Mouse (Mus musculus) T-helper 2 cell (primary cell): ENCODE results near the gene Rnf4.

Experiments used
- in situ Hi-C: fragments of 300-600 bp; cut with MboI, MseI; formaldehyde crosslinking; loops from one replicate; pipeline ENCODE4 v1.15.1; 2025; ENCODE audit warnings: high pct_unique_total_duplicates

Gene Rnf4

DNA sequence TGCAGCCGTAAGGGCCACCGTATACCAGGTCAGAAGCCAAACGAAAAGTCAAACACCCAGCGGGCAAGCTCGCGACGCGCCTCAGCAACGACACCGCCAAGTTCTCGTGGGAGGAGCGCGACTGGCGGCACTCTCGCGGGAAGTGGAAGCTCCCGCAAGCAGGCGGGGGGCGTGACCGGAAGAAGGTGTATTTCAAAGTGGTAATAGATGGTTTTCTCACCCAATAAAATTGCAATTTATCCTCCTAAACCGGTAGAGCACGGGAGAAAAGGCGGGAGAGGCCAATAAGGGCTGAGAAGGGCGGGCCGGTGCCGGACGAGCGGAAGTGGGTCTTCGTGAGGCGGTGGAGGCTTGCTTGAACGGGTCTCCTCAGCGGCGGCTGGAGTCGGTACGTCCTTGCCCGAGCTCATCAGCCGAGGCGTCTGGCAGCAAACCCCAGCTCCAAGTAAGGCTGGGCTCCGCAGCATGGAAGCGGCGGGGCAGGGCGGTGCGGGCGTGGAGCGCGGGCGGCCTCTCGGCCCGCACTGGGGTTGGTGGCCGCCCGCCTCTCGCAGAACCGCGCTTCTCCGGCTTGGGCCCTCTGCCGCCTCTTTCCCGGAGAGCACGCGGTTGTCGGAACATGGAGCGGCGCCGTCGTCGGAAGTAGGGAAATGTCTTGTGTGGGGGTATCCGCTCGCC lies at the start of gene Rnf4:
Gene Rnf4 (plus strand): TSS at position 193 of the 678 bp plus-strand sequence.
- in situ Hi-C loops = no loop called here

DNA sequence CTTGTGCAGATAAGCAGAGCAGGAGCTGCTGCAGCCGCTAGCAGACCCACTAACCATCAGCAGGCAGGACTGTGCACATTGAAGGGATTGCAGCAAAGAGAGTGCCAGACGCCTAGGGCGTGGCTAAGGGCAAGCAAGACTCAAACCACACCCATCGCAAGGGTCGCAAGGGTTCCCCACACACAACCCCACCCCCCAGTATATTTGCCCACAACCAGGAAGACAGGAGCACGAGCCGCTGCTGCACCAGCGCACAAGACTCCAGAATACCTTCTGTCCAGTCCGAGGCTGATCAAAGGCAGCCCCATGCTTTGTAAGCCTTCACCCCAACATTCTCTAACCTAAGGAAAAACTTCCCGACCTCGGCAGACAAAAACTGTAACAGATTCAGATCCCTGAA lies 49.6 kb upstream of the Rnf4 start:
- in situ Hi-C loops = no loop called here

DNA sequence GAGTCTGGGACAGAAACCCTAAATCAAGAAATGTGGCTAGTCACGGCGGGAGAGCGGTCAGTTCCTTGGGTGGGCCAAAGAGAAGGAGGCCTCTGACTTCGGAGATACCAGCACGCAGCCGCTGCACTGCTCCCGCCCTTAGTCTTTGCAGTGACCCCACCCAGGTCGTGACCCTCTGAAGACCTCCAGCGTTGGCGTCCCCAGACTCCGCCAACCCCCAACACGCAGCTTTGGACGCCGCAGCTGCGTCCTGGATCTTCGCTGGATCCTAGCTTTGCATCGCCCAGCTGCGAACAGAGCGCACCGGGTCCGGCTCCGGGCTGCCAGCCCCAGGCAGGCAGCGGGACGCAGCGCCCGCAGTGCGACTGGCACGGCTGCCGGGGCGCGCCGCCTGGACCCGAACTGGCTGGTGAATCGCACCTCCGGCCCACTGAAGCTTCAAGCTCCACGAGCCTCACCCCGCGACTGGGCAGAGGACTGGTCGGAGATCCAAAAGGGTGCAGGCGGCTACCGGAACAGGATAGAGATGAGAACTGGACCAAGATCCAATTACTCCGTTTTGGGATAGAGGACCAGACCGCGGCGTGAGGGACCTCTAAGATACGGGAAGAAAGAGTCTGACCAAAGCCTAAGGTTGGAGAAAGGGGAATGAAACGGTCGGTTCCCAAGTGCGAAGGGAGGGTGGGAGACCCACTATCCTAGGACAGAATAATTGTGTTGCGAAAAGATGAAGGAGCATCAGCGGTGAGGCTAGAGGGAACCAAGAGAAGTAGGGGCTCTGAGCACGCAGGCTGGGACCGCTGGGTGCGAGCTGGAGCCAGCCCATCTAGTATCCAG lies 48.9 kb upstream of the Rnf4 start:
- in situ Hi-C loops = no loop called here

DNA sequence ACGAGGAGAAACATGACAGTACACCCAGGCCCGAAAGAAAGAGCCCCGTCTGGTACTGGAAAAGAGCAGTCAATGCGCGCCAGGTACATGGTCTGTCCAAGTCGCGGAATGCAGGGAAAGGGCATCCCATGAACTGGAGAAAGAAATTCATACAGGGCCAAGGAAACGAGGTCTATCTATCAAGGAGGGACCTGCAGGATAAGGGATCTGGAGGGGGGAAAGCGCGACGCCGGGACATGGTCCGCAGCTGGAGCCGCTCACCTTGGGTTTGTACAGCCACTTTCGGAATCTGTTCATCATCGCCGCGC lies 48.3 kb upstream of the Rnf4 start:
- in situ Hi-C loops = no loop called here

DNA sequence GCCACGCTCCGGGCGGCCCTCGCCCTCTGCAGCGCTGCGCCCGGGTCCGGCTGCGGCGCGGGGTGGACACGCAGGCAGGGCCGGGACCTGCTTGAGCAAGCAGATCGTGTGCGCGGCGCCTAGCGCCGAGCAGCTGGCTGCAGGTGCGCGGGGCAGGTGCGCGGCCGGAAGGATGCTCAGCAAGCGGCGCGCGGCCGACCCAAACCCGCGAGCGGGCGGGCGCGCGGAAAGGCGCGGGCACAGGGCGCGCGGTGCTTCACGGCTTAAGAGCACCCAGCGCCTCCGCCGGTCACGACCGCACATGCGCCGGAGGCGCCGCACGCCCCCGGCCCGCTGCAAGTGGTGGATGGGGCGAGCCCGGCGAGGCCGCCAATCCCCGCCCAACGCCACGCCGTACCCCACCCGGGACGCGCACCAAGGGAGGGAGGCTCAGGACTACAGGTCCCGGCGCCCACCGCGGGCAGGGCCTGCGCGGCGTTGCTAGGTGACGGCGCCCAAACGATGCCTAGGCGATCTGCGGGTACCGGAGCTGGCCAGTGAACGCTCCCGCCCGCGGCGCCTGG lies 47.9 kb upstream of the Rnf4 start, which contains the start of the genes Zfyve28 and Cfap99:
Gene Zfyve28 (minus strand): TSS at position 296 of the 563 bp plus-strand sequence.
Gene Cfap99 (plus strand): TSS at position 447 of the 563 bp plus-strand sequence.
- in situ Hi-C loops = no loop called here

DNA sequence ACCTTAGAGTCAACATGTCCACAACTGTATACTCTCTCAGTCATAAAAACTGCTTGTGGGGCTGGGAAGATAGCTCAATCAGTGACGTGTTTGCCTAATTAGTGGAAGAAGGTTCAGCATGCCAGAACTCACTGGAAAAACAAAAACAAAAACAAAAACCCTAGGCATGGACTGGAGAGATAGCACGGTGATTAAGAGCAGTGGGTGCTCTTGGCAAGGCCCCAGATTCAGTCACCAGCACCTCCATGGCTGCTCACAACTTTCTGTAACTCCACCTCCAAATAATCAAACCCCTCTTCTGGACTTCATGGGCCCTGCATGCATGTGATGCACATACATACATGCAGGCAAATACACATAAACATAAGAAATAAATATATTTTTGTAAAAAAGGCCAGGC lies 46.8 kb upstream of the Rnf4 start:
- in situ Hi-C loops = no loop called here

DNA sequence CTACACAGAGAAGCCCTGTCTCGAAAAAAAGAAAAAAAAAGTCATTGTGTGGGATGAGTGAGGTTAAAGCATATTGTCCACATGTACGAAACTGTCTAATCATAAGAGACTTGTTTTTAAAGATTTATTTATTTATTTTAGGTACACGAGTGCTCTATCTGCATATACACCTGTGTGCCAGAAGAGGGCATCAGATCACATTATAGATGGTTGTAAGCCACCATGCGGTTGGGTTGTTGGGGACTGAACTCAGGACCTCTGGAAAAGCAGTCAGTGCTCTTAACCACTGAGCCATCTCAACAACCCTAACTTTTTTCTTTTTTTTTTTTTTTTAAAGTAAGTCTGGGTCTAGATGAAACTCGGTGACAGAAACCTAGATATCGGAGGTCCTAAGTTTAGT lies 42.7 kb upstream of the Rnf4 start:
- in situ Hi-C loops = loop anchor here (5.0 kb wide), 1 partner anchor 176 kb away; no protein-coding TSS in a partner anchor

DNA sequence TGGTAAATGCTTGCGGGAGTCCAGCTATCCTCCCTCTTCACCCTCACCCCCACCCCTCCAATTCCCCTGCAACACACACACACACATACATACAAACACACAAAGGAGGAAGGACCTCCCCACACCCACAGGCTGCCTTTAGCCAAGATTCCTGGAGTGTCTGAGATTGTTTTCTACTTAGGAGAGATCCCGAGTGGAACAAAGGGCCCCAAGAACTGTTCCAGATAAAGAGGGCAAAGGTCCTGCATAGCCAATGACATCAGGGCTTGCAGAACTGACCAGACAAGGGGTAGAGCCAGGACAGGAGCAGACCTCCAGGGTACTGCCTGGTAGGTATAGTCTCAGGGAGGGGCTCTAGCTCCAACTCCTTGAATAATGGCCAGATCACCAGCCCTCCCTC lies 41.4 kb upstream of the Rnf4 start:
- in situ Hi-C loops = loop anchor here (5.0 kb wide), 1 partner anchor 177 kb away; no protein-coding TSS in a partner anchor

DNA sequence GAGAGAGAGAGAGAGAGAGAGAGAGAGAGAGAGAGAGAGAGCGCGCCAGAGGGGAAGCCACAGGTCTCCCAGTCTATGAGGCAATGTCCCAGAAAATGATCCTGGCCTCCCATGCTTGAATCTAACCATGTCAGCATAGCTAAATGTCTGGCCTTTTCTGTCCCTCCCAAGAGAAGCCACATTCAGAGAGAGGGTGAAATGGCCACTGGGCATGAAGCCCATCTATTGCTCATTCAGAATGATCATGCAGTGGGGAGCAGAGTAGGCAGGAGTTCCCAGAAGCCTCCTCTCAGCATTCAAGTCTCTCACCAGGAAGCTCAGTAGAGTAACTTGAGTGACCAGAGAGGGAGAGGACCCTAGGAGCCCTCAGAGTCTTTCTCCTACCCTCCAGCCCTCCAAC lies 40.9 kb upstream of the Rnf4 start:
- in situ Hi-C loops = no loop called here

DNA sequence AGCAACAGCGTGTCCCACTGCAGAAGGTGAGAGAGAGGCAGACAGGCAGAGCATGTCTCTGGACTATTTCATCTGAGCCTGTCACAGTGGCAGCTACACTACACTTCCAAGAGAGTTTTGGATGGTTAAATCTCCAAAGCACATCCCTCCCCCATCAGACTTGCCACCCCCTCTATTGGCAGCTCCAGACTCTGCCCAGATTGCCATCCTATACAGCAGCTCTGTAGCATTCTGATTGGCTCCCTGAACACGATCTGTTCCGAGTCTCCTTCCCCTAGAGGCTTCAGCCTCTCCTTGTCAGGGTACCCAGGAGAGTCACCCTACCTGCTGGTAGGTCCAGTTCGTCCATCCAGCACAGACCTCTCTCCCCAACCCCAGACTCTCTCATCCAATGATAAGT lies 38.0 kb upstream of the Rnf4 start:
- in situ Hi-C loops = no loop called here

DNA sequence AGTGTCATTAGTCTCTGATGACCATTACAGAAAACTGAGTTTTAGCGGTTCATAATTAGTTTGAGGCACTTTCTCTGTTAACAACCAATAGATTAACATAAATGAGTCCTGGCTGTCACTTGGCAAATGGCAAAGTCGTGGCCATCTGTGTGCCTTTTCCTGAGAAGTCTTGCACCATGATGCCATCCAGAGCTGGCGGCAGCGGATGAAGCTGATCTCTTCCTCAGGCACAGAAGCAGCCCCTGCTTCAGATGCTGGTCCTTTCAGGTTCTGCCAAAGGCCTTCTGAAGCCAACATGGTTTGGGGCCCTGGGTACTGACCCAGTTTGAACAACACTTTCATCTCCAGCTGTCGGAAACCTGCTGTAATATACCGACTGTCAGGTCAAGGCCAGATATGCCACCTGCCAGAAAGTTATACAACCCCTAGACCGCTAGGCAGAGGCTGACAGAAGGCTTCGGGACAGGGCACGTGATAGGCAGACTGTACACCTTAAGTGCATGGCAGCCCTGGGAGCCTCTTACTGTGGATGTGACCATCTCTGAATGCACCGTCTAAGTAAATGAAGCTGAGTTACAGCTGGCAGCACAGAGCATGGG lies 37.1 kb upstream of the Rnf4 start:
- in situ Hi-C loops = no loop called here

DNA sequence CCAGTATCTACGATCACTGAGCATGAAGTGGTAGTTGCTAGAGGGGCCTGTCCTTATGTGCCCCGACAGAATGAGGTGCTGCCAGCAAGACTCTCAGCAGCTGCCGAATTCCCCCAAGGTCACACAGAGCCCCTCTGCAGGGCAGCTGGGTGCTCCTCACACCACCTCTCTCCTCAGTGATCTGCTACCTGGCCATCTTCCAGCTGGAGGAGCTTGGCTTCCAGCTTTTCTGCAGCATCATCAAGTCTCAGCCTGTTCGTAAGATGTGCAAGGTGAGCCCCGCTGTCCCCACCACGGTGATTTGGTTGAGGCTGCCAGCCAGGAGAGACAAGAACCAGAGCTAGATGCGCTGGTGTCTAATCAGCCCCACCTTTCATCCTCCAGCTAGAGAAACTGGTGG lies 33.7 kb upstream of the Rnf4 start:
- in situ Hi-C loops = loop anchor here (25.0 kb wide), 1 partner anchor 1610 kb away; no protein-coding TSS in a partner anchor

DNA sequence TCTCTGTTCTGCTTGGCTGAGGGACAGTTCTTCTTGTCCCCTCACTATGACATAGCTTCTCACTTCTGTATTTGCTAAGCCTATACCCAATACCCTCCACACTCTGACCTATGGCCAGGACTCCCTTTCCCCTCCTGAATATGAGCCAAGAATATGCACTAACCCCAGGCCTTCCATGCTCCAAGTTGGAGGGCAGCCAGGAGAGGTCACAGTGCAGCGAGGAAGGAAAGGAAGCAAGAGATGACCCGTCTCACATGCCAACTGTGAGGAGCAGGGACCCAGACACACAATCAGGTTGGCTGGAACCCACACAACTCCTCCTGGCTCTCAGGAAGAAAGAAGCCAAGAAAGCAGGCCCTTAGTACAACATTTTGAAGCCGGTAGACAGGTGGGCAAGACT lies 27.1 kb upstream of the Rnf4 start:
- in situ Hi-C loops = loop anchor here (25.0 kb wide), 1 partner anchor 1603 kb away; no protein-coding TSS in a partner anchor

DNA sequence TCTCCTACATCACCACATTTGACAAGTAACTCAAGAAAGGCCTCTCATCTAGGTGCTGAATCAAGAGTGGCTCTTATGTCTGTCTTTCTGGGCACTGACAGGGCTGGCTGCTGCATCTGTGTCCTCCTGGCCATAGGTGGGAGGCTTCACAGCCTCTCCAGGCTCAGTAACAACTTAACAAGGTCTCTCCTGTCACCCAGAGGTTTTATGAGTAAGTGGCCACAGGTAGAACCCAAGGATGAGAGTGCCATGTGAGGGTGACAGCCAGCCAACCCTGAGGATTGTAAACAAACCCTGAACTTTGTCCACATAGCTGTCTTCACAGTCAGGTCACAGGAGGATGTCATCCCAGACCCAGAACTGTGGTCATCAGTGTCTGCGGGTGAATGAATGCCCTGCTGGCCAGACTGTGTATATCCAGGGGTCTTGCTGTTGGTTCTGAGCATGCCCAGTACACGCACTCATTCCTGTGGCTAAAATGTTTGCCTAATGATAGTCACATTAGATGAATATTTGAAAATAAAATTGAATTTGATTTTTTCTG lies 16.5 kb upstream of the Rnf4 start:
- in situ Hi-C loops = loop anchor here (25.0 kb wide), 1 partner anchor 1593 kb away; no protein-coding TSS in a partner anchor

DNA sequence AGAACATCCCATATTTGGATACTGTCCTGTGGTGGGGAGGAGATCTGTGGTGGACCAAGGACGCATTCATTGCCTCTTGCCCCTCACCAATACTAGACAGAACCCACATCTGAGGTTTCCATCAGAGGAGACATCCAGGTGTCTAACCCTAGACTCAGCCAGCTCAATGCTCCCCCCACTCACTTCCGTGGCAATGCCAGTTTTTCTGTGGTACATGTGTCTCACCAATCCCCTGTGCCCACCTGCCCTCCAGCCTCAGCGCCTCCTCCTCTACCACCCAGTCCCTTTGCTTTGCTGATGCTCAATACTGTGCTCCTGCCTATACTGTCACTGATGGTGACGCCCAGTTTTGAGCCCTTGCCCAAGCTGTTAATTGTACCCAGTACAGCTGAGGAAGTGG lies 14.9 kb upstream of the Rnf4 start:
- in situ Hi-C loops = loop anchor here (25.0 kb wide), 1 partner anchor 1591 kb away; no protein-coding TSS in a partner anchor

DNA sequence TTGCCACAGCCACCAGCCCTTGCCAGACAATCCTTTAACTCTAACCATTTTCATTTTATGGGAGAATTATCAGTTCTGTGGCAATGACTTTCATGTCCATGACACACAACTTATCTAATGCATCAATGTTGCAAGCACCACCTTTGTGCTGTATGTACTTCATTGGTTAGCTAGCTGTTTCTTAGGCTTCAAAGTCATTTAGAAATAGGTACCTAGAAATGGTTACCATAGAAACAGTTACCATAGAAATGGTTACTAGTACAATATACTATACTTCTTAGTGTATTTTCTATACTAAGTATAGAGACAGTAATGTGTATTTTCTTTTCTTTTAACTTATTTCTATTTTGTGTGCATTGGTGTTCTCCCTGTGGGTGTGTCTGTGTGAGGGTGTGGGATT lies 10.8 kb upstream of the Rnf4 start:
- in situ Hi-C loops = no loop called here

DNA sequence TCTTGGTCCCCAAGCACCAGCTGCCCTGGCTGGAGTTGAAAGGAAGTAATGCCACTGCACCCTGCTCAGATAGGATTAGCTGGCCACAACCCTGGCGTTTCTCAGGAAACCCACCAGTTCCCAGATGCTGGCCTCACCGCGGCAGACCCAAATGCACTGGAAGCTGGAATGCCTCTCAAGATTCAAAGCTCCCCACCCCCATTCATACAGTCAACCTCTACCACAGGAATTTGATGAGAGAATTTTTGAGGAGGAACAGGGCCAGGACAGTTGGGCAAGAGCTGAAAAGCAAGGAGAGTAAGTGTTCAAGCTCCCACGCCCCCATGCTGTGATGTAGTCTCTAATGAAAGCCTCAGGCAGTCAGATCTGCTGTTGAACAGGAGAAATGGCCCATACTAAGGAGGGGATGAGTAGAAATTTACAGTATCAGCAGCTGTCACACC lies 9.8 kb upstream of the Rnf4 start:
- in situ Hi-C loops = no loop called here

DNA sequence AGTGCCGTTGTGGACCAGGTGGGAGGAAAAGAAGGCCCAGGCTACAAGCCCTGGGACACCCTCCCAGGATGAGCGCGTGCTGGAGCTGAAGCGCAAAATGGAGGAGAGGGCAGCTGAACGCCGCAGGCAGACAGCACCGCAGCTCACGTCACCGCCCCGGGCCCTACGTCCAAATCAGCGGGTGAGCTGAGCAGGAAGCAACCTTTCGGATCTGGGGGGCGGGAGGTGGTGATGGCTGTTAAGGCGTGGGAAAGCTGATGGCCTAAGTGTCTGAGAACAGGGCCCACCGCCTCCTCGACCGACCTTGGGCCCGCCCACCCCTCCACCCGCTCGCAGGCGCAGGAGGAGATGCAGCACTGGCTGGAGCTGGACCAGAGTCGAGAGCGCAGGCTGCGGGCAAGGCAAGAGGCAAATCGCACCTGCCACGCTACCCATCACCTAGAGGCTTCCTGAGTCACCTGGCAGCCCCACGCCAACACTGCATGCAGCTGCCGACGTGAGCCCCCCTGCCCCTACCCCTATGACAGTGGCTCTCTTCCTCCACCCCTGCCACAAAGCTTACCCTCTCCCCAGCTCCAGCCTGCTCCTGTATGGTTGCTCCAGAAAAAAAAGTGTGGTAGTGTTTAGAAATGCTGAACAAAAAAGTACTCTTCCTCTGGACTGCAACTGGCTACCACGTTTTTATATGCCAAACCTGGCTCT lies 9.1 kb upstream of the Rnf4 start:
- in situ Hi-C loops = no loop called here

DNA sequence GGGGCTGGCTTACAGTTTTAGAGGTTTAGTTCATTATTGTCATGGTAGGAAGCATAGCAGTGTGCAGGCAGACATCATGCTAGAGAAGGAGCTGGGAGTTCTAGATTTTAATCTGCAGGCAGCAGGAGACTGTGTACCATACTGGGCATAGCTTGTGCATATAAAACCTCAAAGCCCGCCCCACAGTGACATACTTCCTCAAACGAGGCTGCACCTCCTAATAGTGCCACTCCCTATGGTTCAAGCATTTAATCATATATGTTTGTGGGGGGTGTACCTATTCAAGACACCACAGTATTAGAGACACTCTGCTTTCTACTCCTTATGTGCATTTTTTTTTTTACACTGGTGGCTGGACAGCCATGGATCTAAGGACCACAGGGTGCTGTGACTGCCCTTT lies 6.0 kb upstream of the Rnf4 start:
- in situ Hi-C loops = no loop called here

DNA sequence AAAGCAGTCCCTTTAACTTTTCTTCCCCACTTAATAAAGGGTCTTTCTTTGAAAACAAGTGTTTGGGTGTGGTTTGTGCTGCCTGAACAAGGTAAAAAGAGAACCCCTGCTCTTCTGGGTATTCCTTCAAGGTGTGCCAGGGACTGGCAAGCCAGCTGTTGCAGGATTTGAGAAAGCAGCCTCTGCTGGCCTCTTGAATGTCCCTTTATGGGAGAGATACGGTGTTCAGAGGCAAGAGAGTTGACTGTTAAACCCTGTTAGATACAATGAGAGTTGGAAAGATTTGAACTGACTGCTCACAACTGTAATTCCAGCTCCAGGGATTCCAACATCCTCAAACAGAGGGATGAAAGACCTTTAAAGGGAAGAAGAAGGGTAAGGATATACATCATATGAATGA lies 2.0 kb upstream of the Rnf4 start:
- in situ Hi-C loops = no loop called here

DNA sequence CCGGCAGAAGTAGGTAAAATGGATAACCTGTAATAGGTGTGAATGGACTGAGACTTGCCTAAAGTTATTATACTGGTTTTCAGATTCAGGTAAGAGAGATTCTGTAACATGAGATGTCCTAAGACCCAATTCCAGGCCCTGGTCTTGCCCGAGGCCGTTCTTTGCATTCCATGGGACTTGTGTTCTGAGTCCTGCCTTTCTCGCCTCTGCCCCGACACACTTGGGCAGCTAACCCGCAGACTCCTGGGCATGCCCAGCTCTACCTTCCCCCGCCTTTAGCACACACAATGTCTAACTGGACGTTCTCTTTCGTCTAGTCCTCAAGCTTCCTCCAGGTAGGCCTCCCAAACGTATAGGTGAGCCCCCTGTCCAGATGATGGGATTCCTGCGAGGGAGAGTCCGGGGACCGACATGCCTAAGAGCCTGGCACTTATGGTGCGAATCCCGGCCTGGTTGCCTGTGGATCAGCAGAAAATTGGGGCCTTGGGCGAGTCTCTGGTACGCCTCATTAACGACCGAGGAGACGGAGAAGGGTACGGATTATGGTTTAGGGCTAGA lies 471 bp upstream of the Rnf4 start:
- in situ Hi-C loops = no loop called here
